Mouse (Mus musculus) urinary bladder, adult 2 months (tissue): ENCODE measurements around the gene Afmid. TPM values are rescaled to one million over a fixed set of nuclear protein-coding genes. Genes with fewer than 3 reads are reported as not detected.
A peak's percentile ranks its signal among the peaks of the same experiment; 100 is the strongest.
"Not testable (repeated sequence)": the region's sequence is repeated elsewhere in the genome, so short reads cannot be mapped to it uniquely, and the experiment has no call there.

Experiments
- DNase-seq: peaks from one replicate; pipeline ENCODE4 v3.0.0; 2022; ENCODE audit warnings: low spot score
- polyA plus RNA-seq: library from polyadenylated mRNA; depleted of rRNA; stranded (reverse); fragments of >200 nt; gene quantifications from 2 replicates; pipeline ENCODE4 v1.2.3, GENCODE M21; 2012

The Afmid gene
- polyA plus RNA-seq, 1 experiment, result 11.8 TPM

- peak; percentile 58 for DNase-seq
Measured at GRCm38 (mm10) chr11:117824060-117824969, 1.4 kb upstream of the Afmid start.

DNA sequence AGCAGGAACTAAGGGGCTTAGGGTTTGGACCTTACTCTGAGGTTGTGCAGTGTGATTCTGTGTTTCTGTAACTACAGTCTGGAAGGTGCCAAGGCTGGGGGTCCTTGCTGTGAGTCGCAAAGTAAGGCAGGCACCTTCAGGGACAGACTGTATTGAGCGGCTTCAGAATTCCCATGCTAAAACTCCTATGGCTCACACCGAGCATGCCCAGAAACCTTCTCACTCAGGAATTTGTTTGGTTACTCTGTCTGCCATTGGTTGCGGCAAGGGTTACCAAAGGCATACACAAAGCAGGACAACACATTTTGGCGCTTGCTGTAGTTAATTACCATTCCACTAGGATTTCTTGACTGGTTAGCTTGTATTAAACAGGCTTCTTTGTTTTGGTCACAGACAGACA lies 440 bp downstream of the Afmid start:
- no peak for DNase-seq

DNA sequence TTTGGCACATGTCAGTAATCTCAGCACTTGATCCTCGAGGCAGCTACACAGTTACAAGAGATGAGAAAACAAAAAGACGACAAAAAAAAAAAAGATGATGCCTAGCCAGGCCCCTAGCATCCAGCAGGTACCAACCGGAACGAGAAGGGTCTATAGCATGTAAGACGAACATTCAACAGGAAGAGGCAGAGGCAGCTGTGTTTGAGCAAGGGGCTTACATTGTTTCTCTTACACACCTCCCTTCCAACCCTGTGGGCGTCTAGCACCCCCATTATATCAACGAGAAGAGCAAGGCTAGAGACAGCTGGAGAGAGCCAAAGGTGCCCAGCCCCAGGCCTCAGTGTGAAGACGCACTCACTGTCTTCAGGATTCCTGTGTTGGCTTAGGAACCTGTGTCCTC lies 1.2 kb downstream of the Afmid start:
- no peak for DNase-seq

DNA sequence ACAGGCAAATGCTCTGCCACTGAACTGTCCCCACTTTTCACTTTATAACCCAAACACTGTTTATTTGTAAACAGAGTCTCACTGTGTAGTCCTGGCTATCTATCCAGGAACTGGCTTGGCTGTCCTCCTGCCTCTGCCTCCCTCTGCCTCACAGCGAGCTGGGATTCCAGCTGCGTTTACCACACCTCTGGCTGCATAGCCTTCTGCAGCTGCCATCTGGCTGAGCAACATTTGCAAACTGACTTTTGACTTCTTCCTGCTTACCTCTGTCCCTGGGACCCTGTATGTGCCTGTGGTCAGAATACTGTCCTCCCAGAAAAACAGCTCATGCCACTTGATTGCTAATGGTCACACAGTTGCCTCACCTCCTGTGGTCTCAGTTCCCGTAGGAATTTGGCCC lies 1.7 kb downstream of the Afmid start:
- DNase-seq, result no peak

- DNase-seq, result no peak
Measured at GRCm38 (mm10) chr11:117828149-117828887, 2.6 kb downstream of the Afmid start.

GRCm38 (mm10) chr11:117828888-117829604 lies 3.3 kb downstream of the Afmid start:
- no peak for DNase-seq

DNA sequence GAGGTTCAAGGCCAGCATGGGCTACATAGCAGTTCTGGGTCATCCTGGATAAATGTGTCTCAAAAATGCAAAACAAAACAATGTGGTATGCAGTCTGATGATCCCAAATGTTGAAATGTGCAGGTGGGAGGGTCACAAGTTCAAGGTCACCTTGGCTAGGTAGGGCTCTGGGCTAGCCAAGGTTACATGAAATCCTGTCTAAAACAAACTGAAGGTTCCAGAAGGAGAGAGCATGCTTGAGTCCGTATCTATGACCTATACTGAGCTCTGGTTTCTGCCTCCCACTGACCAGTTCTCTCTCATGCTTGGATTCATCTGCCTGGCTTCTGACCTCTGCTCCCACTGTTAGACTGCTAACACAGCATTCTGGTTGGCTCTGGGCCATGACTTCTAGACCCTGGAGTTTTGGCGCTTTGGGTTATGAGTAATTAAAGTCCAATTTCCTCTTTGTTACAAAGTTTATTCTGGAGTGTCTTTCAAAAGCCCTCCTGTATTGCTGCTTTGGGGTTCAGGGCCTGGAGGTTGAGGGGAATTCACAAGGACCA lies 4.0 kb downstream of the Afmid start:
- DNase-seq, result no peak

DNA sequence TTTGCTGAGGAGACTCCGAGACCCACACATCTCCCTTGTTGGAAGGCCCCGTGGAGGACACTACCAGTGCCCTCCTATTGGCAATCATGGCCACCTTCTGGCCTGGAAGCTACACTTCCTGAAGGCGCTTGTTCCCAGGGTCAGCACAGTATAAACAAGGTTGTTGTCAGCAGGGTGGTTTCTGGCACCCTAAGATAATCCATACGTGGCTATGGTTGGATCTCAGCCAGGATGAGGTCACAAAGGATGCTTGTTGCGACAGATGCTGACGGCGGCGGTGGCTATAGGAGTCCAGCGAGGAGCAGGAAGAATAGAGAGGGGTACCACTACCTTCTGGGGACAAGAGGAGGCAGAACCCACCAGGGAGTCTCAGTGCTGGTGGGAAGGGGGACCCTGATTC lies 4.7 kb downstream of the Afmid start:
- DNase-seq, result no peak

DNA sequence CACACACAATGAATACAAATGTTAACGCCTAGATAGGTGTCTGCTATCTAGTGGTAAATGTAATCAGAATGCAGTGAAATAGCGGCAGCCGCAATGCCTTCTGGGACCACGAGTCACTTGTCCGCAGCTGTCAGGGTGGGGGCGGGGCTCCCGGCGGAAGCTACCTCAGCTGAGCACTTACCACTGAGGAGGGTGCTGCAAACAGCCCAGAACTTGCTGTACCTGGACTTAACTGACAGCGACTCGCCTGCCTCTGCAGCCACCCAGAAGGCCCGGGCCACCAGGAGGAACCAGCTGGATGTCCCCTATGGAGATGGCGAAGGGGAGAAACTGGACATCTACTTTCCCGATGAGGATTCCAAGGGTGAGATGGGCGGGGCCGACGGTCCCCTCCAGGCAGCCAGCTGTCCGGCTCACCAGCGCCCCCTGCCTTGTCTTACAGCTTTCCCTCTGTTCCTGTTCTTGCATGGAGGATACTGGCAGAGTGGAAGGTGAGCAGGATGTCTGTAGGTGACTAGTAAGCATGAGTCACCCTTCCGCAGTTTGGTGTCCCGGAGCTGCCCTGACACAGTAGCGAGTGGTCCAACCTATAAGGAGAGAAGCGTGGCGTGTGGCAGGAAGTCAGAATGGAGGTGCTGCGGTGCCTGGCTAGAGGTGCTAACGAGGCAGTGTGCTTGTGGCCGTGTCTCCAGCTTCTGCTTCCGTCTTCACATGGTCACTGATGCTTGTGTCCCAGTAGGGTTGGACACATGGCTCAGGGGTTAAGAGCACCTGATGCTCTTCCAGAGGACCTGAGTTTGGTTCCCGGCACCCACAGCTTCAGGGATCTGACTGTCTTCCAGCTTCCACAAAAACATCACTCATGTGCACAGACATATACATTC lies 6.6 kb downstream of the Afmid start:
- DNase-seq, result no peak

GRCm38 (mm10) chr11:117833509-117833908 lies 7.8 kb downstream of the Afmid start:
- not testable (repeated sequence) for DNase-seq

DNA sequence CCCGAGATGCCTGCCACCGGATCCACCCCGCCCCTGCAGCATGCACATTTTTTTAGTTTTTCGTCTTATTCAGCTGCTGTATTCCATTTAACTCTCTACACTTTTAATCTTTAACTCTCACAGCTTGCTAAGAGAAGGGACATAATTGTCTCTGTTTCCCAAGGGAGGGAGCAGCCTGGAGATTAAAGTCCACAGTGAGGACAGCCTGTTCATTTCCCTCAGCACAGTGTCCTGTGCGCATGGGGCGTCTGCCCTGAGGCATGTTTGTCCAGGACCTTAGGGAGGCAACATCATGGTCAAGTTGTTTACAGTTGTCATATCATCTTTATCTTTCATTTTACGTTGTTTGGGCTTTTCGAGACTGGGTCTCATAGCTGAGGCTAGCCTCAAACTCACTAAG lies 8.4 kb downstream of the Afmid start:
- DNase-seq, result no peak

GRCm38 (mm10) chr11:117836306-117836705 lies 10.6 kb downstream of the Afmid start:
- no peak for DNase-seq

GRCm38 (mm10) chr11:117838572-117838971 lies 12.8 kb downstream of the Afmid start:
- no peak for DNase-seq

GRCm38 (mm10) chr11:117839021-117839420 lies 13.3 kb downstream of the Afmid start:
- DNase-seq, result no peak

- DNase-seq, result no peak
Measured at GRCm38 (mm10) chr11:117840910-117841309, 15.2 kb downstream of the Afmid start.

DNA sequence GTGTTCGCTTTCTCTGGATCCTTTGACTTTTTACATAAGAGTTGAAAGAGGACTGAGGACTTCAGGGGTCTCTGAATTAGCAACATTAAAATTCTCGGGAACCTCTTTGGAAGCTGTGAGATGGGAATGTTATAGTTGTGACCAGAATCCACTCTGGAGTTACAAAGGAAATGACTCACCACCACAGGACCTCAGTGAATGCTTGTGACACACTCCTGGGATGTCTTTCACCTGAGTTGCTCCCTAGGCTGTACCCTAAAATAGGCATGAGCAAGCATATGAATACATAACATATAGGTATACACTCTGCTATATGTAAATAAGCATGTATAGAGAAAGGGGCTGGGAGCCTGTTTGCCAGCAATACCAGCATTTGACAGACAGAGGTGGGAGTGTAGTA lies 17.7 kb downstream of the Afmid start:
- no peak for DNase-seq

DNA sequence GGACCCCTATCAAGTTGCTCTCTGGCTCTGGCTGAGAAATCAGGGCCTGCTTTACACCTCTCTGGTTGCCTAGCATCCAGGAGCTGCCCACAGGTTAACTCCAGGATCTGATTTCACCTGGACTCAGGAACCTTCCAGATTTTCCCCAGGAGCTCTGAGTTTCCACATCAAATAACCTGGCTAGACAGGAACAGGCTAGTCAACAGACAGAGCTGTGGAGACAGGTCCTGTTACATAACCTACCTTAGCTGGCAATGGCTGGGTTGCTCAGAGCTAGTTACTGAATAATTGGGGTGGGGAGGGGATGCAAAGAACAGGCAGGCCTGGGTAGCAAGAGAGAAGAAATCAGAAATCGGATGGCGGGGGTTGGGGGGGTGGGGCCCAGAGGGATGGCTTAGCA lies 19.3 kb downstream of the Afmid start:
- DNase-seq, result no peak

GRCm38 (mm10) chr11:117845651-117846050 lies 19.9 kb downstream of the Afmid start:
- DNase-seq, result no peak

- DNase-seq, result no peak
Measured at GRCm38 (mm10) chr11:117846640-117847039, 20.9 kb downstream of the Afmid start.

DNA sequence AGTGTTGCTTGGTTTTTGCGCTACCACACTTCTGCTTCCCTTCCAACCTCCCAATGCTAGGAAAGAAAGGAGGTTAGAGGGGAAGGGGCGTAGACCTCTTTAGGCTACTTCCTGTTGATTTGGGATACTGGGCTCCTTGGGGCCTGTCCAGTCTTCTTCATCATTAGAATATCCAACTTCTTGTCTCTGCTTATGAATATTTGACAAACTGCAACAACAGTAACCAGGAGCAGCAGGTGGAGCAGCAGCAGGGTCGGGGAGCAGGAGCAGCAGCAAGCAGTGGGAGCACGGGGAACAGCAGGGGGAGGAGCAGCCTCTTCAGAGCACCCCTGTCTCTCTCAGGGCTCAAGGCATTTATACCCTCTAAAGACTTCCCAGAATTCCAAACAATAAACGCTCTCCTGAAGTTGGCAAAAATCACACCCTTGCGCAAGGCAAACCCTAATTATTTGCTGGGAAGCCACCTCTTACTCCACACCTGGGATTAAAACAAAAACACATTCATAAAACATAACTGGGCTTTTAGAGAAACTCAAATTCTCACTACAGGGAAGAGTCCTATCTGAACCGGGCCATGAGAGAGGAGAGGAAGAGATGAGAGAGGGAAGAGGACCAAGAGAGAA lies 22.0 kb downstream of the Afmid start:
- DNase-seq, result no peak
